Mouse (Mus musculus): ENCODE measurements around the gene Pax5. TPM values are rescaled to one million over a fixed set of nuclear protein-coding genes. Genes with fewer than 3 reads are reported as not detected.

The Pax5 gene
- polyA plus RNA-seq, 1 experiment from 2014 or later = 7.8 TPM

GRCm38 (mm10) chr4:44612392-44612791, 97.9 kb downstream of the Pax5 start:
- WGBS = 93% methylated on average over 3 of the region's 3 CpGs
- no peaks in the 10 kb centered on the region for H3K36me3 ChIP-seq (replicated peaks)
- H3K4me3 ChIP-seq = no peak overlapping the region
- H3K27ac ChIP-seq = no peak overlapping the region
- no peaks in the 10 kb centered on the region for H3K9me3 ChIP-seq
- ATAC-seq (replicated peaks) = no peak
- no peak overlapping the region for H3K9ac ChIP-seq
- no peaks in the 10 kb centered on the region for H3K4me1 ChIP-seq
- H3K4me2 ChIP-seq = no peak overlapping the region
- no peaks in the 10 kb centered on the region for H3K27me3 ChIP-seq (replicated peaks)

DNA sequence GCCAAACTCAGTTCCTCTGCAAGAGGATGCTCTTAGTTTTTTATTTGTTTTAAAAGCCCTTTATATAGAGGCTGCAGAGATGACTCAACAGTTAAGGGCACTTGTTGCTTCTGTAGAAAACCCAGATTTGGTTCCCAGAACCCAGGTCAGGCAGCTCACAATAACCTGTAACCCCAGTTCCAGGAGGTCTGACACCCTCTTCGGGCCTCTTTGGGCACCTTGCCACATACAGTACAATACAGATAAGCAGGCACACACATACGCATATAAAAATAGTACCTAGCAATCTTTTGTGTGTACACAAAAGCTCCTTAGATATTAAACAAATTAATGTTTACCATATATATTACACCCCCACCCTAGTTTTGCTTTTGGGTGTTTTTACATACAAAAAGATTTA, 104.8 kb downstream of the Pax5 start:
- Histone ChIP-seq H3K36me3 (replicated peaks) (no peaks in the 10 kb centered on the region), H3K9ac (no peak overlapping the region), H3K4me3 (no peak overlapping the region), H3K4me2 (no peak overlapping the region), H3K9me3 (no peaks in the 10 kb centered on the region), H3K27ac (no peak overlapping the region), H3K4me1 (peaks cover 14% of the 10 kb centered on the region; the same call in 1 of the 2 replicates), H3K27me3 (replicated peaks) (no peaks in the 10 kb centered on the region)
- WGBS = 84% methylated on average over 2 of the region's 2 CpGs
- no peak for ATAC-seq (replicated peaks)

- H3K9me3 ChIP-seq = no peaks in the 10 kb centered on the region
- WGBS = 11% methylated on average over 5 of the region's 5 CpGs
- H3K4me2 ChIP-seq = no peak overlapping the region
- ATAC-seq (replicated peaks) = no peak
- no peaks in the 10 kb centered on the region for H3K27me3 ChIP-seq (replicated peaks)
- H3K4me1 ChIP-seq = peaks cover 15% of the 10 kb centered on the region; the same call in 1 of the 2 replicates
- H3K9ac ChIP-seq = no peak overlapping the region
- H3K27ac ChIP-seq = no peak overlapping the region
- H3K36me3 ChIP-seq (replicated peaks) = no peaks in the 10 kb centered on the region
- H3K4me3 ChIP-seq = no peak overlapping the region
Observed at GRCm38 (mm10) chr4:44602257-44602801, 108.0 kb downstream of the Pax5 start.

- no peaks in the 10 kb centered on the region for H3K9me3 ChIP-seq
- H3K27ac ChIP-seq = no peak overlapping the region
- H3K4me3 ChIP-seq = no peak overlapping the region
- H3K36me3 ChIP-seq (replicated peaks) = no peaks in the 10 kb centered on the region
- H3K4me2 ChIP-seq = no peak overlapping the region
- H3K4me1 ChIP-seq = peaks cover 15% of the 10 kb centered on the region; the same call in 1 of the 2 replicates
- no peak for ATAC-seq (replicated peaks)
- H3K27me3 ChIP-seq (replicated peaks) = no peaks in the 10 kb centered on the region
- WGBS = 66% methylated on average over 8 of the region's 8 CpGs
- H3K9ac ChIP-seq = no peak overlapping the region
Observed at GRCm38 (mm10) chr4:44601370-44601769, 108.9 kb downstream of the Pax5 start.

- ATAC-seq (replicated peaks) = no peak
- WGBS = 40% methylated on average over 5 of the region's 5 CpGs
- no peaks in the 10 kb centered on the region for H3K36me3 ChIP-seq (replicated peaks)
- H3K4me3 ChIP-seq = no peak overlapping the region
- H3K9ac ChIP-seq = no peak overlapping the region
- peaks cover 15% of the 10 kb centered on the region; the same call in 1 of the 2 replicates for H3K4me1 ChIP-seq
- H3K27me3 ChIP-seq (replicated peaks) = no peaks in the 10 kb centered on the region
- no peak overlapping the region for H3K27ac ChIP-seq
- no peaks in the 10 kb centered on the region for H3K9me3 ChIP-seq
- no peak overlapping the region for H3K4me2 ChIP-seq
Observed at GRCm38 (mm10) chr4:44600875-44601274, 109.4 kb downstream of the Pax5 start.

GRCm38 (mm10) chr4:44597965-44598364, 112.3 kb downstream of the Pax5 start:
- Histone ChIP-seq H3K27me3 (replicated peaks) (no peaks in the 10 kb centered on the region), H3K9me3 (no peaks in the 10 kb centered on the region), H3K4me1 (peaks cover 15% of the 10 kb centered on the region; the same call in 1 of the 2 replicates), H3K4me3 (no peak overlapping the region), H3K27ac (no peak overlapping the region), H3K36me3 (replicated peaks) (no peaks in the 10 kb centered on the region), H3K4me2 (no peak overlapping the region), H3K9ac (no peak overlapping the region)
- no peak for ATAC-seq (replicated peaks)
- WGBS = 77% methylated on average over 9 of the region's 9 CpGs

DNA sequence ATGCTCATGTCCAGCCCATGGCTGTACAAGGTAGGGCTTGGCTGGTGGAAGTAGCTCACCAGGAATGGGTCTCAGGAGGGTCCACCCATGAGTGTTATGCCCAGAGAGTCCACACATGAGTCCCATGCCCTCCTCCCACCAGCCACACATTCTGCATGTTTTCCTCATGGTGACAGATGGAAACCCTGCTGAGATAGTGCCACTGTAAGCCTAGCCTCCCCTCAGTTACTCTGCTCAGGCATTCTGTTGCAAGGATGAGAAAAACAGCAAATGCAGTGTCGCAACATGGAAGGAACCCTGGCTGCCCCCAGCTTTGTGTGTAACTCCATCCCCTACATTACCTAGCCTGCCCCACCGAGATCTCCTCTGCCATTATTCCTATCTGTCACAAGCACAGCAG, 117.2 kb downstream of the Pax5 start:
- WGBS = 96% methylated on average over 2 of the region's 2 CpGs
- H3K27ac ChIP-seq = no peak overlapping the region
- no peak overlapping the region for H3K4me3 ChIP-seq
- H3K4me1 ChIP-seq = no peaks in the 10 kb centered on the region
- H3K9ac ChIP-seq = no peak overlapping the region
- H3K9me3 ChIP-seq = no peaks in the 10 kb centered on the region
- no peaks in the 10 kb centered on the region for H3K27me3 ChIP-seq (replicated peaks)
- H3K36me3 ChIP-seq (replicated peaks) = no peaks in the 10 kb centered on the region
- no peak overlapping the region for H3K4me2 ChIP-seq
- no peak for ATAC-seq (replicated peaks)

DNA sequence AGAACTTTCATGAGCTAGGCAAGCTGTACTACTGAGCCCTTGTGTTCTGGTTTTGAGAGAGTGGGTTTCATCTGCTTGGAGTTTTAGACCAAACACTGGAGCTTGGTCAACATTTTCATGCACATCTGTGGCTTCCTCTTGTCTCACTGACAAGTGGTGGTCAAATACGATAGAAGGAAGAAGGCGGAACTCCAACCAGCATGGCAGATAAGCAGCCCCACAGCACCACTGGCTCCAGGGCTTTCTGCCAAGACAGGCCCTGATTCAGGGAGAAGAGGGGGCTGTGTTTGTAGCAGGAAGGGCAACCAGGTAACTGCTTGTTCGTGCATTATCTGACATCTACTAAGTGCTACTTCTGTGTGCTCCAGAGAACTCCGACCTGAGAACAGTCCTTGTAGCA, 127.6 kb downstream of the Pax5 start:
- Histone ChIP-seq H3K4me3 (no peak overlapping the region), H3K9me3 (no peaks in the 10 kb centered on the region), H3K4me1 (no peaks in the 10 kb centered on the region), H3K27ac (no peak overlapping the region), H3K4me2 (no peak overlapping the region), H3K36me3 (replicated peaks) (no peaks in the 10 kb centered on the region), H3K9ac (no peak overlapping the region), H3K27me3 (replicated peaks) (no peaks in the 10 kb centered on the region)
- 87% methylated on average over 4 of the region's 4 CpGs for WGBS
- ATAC-seq (replicated peaks) = no peak

DNA sequence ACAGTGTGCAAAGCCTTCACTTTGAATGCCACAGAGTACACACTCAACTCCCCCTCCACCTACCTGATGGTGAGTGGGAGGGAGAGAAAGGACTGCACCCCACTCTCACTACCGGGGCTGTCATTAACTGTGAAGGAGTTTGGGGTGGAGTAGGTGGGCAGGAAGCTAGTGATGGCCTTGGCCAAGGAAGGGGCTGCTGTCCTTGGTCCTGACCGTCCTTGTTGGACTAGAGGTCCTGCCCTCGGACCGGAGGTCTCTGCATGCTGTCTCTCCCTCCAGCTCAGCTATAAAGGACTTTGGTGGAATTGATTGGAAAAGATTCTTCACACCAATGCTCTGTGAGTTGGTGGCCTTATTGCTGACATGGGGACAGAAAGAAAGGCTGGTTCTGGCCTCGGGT, 131.7 kb downstream of the Pax5 start:
- H3K4me3 ChIP-seq = no peak overlapping the region

DNA sequence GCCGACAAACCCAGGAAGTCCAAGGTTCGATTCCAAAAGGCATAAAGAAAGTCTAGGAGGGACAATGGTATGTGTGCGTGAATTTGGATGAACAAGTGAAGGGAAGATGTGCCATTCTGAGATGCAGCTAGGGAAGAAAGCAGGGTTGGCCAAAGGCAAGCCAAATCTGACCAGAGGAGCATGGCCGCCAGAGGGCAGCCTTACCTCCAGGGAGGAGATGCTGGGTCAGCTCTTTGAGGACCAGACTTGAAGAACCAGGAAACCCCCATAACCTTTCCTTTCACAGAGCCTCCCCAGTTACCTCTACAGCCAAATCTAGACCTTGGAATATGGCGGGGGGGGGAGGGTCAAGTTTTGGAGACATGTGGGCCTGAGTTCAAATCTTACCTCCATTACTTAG, 133.0 kb downstream of the Pax5 start:
- H3K9ac ChIP-seq = no peak overlapping the region
- 46% methylated on average over 5 of the region's 5 CpGs for WGBS
- H3K27ac ChIP-seq = no peak overlapping the region
- no peak for ATAC-seq (replicated peaks)
- peaks cover 3% of the 10 kb centered on the region; the same call in 1 of the 2 replicates for H3K4me1 ChIP-seq
- no peak overlapping the region for H3K4me2 ChIP-seq
- no peak overlapping the region for H3K4me3 ChIP-seq
- peaks cover 5% of the 10 kb centered on the region; the same call in 1 of the 2 replicates for H3K27me3 ChIP-seq (replicated peaks)
- no peaks in the 10 kb centered on the region for H3K36me3 ChIP-seq (replicated peaks)
- H3K9me3 ChIP-seq = no peaks in the 10 kb centered on the region

More for the DNA sequence above, 131.7 kb downstream of the Pax5 start:
- Histone ChIP-seq H3K36me3 (replicated peaks) (no peaks in the 10 kb centered on the region), H3K27me3 (replicated peaks) (peaks cover 5% of the 10 kb centered on the region; the same call in 1 of the 2 replicates), H3K27ac (no peak overlapping the region), H3K4me2 (no peak overlapping the region), H3K9ac (no peak overlapping the region), H3K4me1 (peaks cover 3% of the 10 kb centered on the region; the same call in 1 of the 2 replicates), H3K9me3 (no peaks in the 10 kb centered on the region)
- WGBS = 66% methylated on average over 5 of the region's 5 CpGs
- ATAC-seq (replicated peaks) = no peak

GRCm38 (mm10) chr4:44576786-44577185, 133.5 kb downstream of the Pax5 start:
- H3K27ac ChIP-seq = no peak overlapping the region
- WGBS = 19% methylated on average over 5 of the region's 5 CpGs
- ATAC-seq (replicated peaks) = no peak
- H3K36me3 ChIP-seq (replicated peaks) = no peaks in the 10 kb centered on the region
- no peak overlapping the region for H3K9ac ChIP-seq
- no peak overlapping the region for H3K4me2 ChIP-seq
- H3K27me3 ChIP-seq (replicated peaks) = peaks cover 5% of the 10 kb centered on the region; the same call in 1 of the 2 replicates
- peaks cover 3% of the 10 kb centered on the region; the same call in 1 of the 2 replicates for H3K4me1 ChIP-seq
- H3K4me3 ChIP-seq = no peak overlapping the region
- no peaks in the 10 kb centered on the region for H3K9me3 ChIP-seq

GRCm38 (mm10) chr4:44573017-44573416, 137.3 kb downstream of the Pax5 start:
- Histone ChIP-seq H3K9ac (no peak overlapping the region), H3K9me3 (no peaks in the 10 kb centered on the region), H3K27ac (no peak overlapping the region), H3K36me3 (replicated peaks) (no peaks in the 10 kb centered on the region), H3K27me3 (replicated peaks) (peaks cover 5% of the 10 kb centered on the region; the same call in 1 of the 2 replicates), H3K4me1 (peaks cover 3% of the 10 kb centered on the region; the same call in 1 of the 2 replicates), H3K4me3 (no peak overlapping the region), H3K4me2 (no peak overlapping the region)
- 85% methylated on average over 5 of the region's 5 CpGs for WGBS
- no peak for ATAC-seq (replicated peaks)

DNA sequence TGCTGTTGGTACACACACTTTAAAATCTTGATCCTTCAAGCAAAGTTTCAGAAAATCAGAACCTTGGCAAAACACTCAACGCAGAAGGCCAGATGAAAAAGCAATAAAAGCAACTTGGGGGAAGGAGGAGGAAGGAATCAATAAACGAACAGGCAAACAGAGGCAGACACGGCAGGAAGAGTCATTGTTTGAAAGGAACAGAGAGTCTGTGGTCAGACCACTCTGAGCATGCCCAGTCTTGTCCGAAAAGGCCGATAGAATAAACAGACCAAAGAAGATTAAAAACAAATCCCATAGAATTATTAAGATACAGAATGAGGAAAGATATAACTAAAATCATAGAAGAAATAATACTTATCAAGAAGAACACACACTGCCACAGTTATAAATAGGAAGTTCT, 137.9 kb downstream of the Pax5 start:
- no peak for ATAC-seq (replicated peaks)
- no peaks in the 10 kb centered on the region for H3K9me3 ChIP-seq
- no peaks in the 10 kb centered on the region for H3K36me3 ChIP-seq (replicated peaks)
- no peak overlapping the region for H3K4me3 ChIP-seq
- no peak overlapping the region for H3K27ac ChIP-seq
- H3K4me2 ChIP-seq = no peak overlapping the region
- H3K9ac ChIP-seq = no peak overlapping the region
- H3K27me3 ChIP-seq (replicated peaks) = peaks cover 5% of the 10 kb centered on the region; the same call in 1 of the 2 replicates
- peaks cover 3% of the 10 kb centered on the region; the same call in 1 of the 2 replicates for H3K4me1 ChIP-seq
- 71% methylated on average over 5 of the region's 5 CpGs for WGBS

Measured in midbrain, embryonic 15.5 days (tissue).